Mouse (Mus musculus): Measurements from ENCODE around the gene Lrrc43. TPM values are rescaled to one million over a fixed set of nuclear protein-coding genes. Genes with fewer than 3 reads are reported as not detected.

Lrrc43 gene
- 0.55 and 0.66 TPM in 2 replicates for polyA plus RNA-seq (2015; fragmentation: Nextera tagmentation; extraction: Ambion mirVana)

DNA sequence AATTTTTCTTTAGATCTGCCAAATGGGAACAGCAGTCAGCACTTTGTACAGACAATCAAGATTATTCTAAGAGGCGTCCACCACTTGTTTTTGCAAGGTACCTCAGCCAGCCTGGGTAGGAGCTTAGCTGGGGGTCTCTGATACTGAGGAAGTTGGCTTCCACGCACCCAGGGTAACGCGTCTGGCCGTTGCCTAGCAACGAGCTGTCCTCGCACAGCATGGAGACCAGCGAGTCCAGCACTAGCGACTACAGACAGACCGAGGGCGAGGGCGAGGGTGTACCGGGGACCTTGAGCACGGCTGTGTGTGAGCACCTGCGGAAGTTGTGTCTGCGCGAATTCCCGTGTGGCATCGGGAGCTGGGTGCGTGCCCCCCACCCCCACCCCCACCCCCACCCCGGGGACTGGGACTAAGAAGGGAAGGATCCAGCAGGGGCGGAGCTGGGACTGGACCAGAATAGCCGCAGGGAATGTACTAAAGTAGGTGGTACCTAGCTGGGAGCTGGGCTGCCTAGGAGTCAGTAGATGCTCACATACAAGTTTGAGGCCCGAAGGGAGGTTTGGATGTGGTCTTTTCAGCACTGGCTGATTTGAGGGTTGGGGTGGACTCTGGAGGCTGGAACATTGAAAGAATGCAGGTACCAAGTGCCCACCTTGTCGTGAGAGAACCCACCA lies at the start of gene Lrrc43, which contains the start of gene Il31:
Lrrc43 (plus strand) TSS at position 194 of the 674 bp plus-strand sequence.
Il31 (minus strand) TSS at position 378 of the 674 bp plus-strand sequence.
- H3K4me1 ChIP-seq, result peaks cover 12% of the 10 kb centered on the region
- 7% methylated on average over 25 of the region's 25 CpGs for WGBS
- ATAC-seq (ENCODE audit: low FRiP score), result no peak
- H3K9me3 ChIP-seq (replicated peaks), result no peaks in the 10 kb centered on the region
- H3K27me3 ChIP-seq (replicated peaks), result 0 out of 2 replicates have a peak, but pooled peaks cover 7% of the 10 kb centered on the region
- no peaks in the 10 kb centered on the region for H3K36me3 ChIP-seq
- H3K4me2 ChIP-seq, result peak within 1 kb of the TSS; percentile 60
- H3K4me3 ChIP-seq (replicated peaks), result peak within 1 kb of the TSS; percentile 28
- no peak within 1 kb of the TSS for H3K27ac ChIP-seq (replicated peaks)
- no peak within 1 kb of the TSS; the same call in 1 of the 2 replicates for H3K9ac ChIP-seq (replicated peaks)

DNA sequence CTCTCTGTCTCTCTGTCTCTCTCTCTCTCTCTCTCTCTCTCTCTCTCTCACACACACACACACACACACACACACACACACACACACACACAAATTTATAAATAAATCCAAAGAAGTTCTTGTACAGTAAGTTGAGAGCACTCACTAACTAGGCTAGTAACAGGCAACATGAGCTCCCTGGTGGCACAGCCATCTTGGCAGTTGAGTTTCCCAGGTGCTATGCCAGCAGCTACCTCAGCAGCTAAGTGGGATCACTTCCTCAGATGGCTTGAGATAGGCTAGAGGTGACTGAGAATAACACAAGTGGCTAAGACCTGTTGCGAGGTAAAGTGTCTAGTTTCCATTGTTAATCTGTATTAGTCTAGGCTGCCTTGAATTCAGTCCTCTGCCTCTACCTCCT lies 49.8 kb upstream of the Lrrc43 start:
- 95% methylated on average over 1 of the region's 1 CpGs for WGBS
- no peak overlapping the region for H3K4me2 ChIP-seq

DNA sequence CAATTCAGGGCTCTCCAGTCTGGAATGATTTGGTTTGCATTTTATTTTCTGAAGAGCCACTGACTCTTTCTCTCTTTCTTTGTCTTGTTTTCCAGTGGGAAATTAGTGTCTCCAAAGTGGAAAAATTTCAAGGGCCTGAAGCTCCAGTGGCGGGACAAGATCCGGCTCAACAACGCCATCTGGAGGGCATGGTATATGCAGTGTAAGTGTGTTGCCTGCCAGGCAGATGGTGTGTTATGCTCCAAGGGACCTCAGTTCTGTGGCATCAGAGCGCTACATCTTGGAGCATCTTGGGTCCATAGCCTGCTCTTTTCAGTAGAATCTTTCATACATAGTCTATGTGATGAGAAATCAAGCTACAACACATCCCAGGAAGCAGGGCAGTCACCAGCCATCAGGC lies 49.2 kb upstream of the Lrrc43 start:
- H3K4me1 ChIP-seq, result peaks cover 20% of the 10 kb centered on the region
- no peak overlapping the region for H3K4me3 ChIP-seq (replicated peaks)
- no peaks in the 10 kb centered on the region for H3K9me3 ChIP-seq (replicated peaks)
- no peak overlapping the region for H3K4me2 ChIP-seq
- ATAC-seq (ENCODE audit: low FRiP score), result no peak
- H3K36me3 ChIP-seq, result peaks cover 23% of the 10 kb centered on the region
- H3K27me3 ChIP-seq (replicated peaks), result no peaks in the 10 kb centered on the region
- H3K9ac ChIP-seq (replicated peaks), result no peak overlapping the region
- WGBS, result 84% methylated on average over 4 of the region's 4 CpGs
- no peak overlapping the region for H3K27ac ChIP-seq (replicated peaks)

More for the DNA sequence above, 49.8 kb upstream of the Lrrc43 start:
- Histone ChIP-seq H3K4me3 (replicated peaks) (no peak overlapping the region), H3K9me3 (replicated peaks) (no peaks in the 10 kb centered on the region), H3K4me1 (peaks cover 17% of the 10 kb centered on the region), H3K27me3 (replicated peaks) (no peaks in the 10 kb centered on the region), H3K27ac (replicated peaks) (no peak overlapping the region), H3K9ac (replicated peaks) (no peak overlapping the region), H3K36me3 (peaks cover 23% of the 10 kb centered on the region)
- no peak for ATAC-seq (ENCODE audit: low FRiP score)

DNA sequence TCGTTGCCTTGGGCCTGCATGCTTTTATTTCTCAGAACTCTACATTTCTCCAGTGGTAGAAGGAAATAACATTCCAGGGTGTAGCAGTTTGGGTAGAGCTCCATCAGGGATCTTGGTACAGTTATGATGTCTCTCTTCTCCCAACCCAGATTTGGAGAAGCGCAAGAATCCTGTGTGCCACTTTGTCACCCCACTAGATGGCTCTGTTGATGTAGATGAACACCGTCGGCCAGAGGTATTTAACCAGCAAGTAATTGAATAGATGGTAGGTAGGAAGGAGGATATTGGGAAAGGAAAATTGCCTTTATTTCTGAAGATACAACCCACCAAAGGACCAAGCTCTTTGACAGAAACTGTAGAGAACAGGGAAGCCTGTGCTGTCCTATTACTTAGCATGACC lies 48.4 kb upstream of the Lrrc43 start:
- Histone ChIP-seq H3K36me3 (peaks cover 30% of the 10 kb centered on the region), H3K27ac (replicated peaks) (no peak overlapping the region), H3K4me3 (replicated peaks) (no peak overlapping the region), H3K27me3 (replicated peaks) (no peaks in the 10 kb centered on the region), H3K9ac (replicated peaks) (no peak overlapping the region), H3K4me2 (no peak overlapping the region), H3K9me3 (replicated peaks) (no peaks in the 10 kb centered on the region), H3K4me1 (peaks cover 19% of the 10 kb centered on the region)
- no peak for ATAC-seq (ENCODE audit: low FRiP score)
- 67% methylated on average over 4 of the region's 4 CpGs for WGBS

DNA sequence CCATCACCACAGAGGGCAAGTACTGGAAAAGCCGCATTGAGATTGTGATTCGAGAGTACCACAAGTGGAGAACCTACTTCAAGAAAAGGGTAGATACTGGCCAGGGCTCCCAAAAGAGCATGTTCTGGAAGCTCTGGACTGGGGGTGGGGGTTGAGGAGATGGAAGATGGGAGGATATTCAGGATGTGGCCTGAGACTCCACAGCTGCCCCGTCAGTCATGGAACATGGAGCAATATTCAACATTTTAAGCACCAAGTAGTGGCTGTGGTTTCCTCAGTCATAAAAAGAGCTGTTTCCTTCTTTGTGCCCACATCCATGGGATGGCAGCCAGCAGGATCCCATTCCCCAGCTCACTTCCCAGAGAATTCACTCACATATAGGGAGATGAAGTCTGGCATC lies 46.8 kb upstream of the Lrrc43 start:
- 95% methylated on average over 3 of the region's 3 CpGs for WGBS
- no peaks in the 10 kb centered on the region for H3K9me3 ChIP-seq (replicated peaks)
- 0 out of 2 replicates have a peak, but pooled peaks cover 4% of the 10 kb centered on the region for H3K4me1 ChIP-seq
- H3K27me3 ChIP-seq (replicated peaks), result no peaks in the 10 kb centered on the region
- H3K9ac ChIP-seq (replicated peaks), result no peak overlapping the region
- no peak for ATAC-seq (ENCODE audit: low FRiP score)
- H3K4me3 ChIP-seq (replicated peaks), result no peak overlapping the region
- H3K36me3 ChIP-seq, result peaks cover 42% of the 10 kb centered on the region
- no peak overlapping the region for H3K27ac ChIP-seq (replicated peaks)
- no peak overlapping the region for H3K4me2 ChIP-seq

DNA sequence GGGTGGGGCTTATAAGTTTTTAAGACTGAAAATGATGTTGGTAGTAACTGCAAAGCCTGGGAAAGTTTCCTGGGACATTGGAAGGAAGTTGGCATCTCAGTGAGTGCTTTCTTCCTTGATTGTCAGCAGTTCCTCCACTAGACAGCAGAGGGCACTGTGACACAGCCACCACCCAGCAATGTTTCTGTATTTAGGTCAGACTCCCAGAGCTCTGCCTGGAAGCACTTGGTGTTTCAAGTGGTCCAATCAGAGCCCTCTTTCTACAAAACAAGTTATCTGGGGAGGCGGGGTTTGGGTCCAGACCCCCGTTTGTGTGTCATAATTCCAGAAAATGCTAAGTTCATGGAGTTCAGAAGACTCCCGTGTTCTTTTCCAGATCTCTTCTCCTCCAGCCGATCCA lies 45.0 kb upstream of the Lrrc43 start:
- H3K4me3 ChIP-seq (replicated peaks), result no peak overlapping the region
- peaks cover 56% of the 10 kb centered on the region for H3K36me3 ChIP-seq
- no peak overlapping the region for H3K4me2 ChIP-seq
- H3K9ac ChIP-seq (replicated peaks), result no peak overlapping the region
- ATAC-seq (ENCODE audit: low FRiP score), result no peak
- 55% methylated on average over 4 of the region's 4 CpGs for WGBS
- H3K27ac ChIP-seq (replicated peaks), result no peak overlapping the region
- 0 out of 2 replicates have a peak, but pooled peaks cover 4% of the 10 kb centered on the region for H3K4me1 ChIP-seq
- H3K9me3 ChIP-seq (replicated peaks), result no peaks in the 10 kb centered on the region
- no peaks in the 10 kb centered on the region for H3K27me3 ChIP-seq (replicated peaks)

DNA sequence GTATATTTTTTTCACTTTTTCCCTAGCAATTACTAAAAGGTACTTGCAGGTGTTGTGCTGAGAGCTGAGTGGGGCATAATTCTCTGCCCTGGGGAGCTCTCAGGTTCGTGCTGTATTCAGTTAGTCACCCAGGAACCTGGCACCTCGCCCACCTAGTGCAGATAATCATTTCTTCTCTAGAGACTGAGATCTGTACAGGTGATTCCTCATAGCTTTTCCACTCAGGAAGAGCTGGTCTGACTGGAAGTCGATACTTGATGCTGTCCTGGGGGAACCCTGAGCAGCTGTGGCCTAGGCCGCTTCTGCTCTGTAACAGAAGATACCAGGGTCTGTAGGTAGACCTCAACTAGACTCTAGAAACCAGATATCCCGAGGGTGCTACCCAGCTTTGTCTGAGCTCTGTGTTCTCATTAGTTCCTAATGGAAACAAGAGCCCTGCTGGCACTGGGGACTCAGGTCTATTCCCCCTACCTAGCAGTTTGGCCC lies 44.2 kb upstream of the Lrrc43 start:
- Histone ChIP-seq H3K27me3 (replicated peaks) (no peaks in the 10 kb centered on the region), H3K9ac (replicated peaks) (no peak overlapping the region), H3K4me2 (no peak overlapping the region), H3K9me3 (replicated peaks) (no peaks in the 10 kb centered on the region), H3K36me3 (peaks cover 64% of the 10 kb centered on the region), H3K4me1 (0 out of 2 replicates have a peak, but pooled peaks cover 4% of the 10 kb centered on the region), H3K27ac (replicated peaks) (no peak overlapping the region), H3K4me3 (replicated peaks) (no peak overlapping the region)
- no peak for ATAC-seq (ENCODE audit: low FRiP score)
- WGBS, result 81% methylated on average over 5 of the region's 5 CpGs

DNA sequence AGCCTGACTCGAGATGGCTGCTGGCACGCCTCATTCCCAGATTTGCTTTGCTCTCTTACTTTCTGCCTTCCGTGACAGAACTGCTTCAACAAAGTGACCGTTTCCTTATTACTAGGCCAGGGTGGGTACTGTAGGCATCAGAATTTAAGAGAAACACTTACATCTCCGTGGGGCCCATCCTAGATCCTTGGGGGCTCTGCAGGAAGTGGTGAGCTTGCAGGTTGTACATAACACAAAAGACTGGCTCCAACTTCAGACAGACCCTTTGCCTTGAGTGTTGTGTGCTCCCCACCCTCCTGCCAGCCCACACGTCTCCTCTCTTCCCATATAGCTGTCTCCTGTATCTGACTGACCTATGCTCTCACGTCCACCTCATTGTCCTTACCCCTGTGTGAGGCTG lies 37.2 kb upstream of the Lrrc43 start:
- Histone ChIP-seq H3K4me2 (no peak overlapping the region), H3K4me1 (no peaks in the 10 kb centered on the region), H3K27me3 (replicated peaks) (no peaks in the 10 kb centered on the region), H3K36me3 (peaks cover 87% of the 10 kb centered on the region), H3K9ac (replicated peaks) (no peak overlapping the region), H3K27ac (replicated peaks) (no peak overlapping the region), H3K9me3 (replicated peaks) (no peaks in the 10 kb centered on the region), H3K4me3 (replicated peaks) (no peak overlapping the region)
- WGBS, result 96% methylated on average over 7 of the region's 7 CpGs
- no peak for ATAC-seq (ENCODE audit: low FRiP score)

DNA sequence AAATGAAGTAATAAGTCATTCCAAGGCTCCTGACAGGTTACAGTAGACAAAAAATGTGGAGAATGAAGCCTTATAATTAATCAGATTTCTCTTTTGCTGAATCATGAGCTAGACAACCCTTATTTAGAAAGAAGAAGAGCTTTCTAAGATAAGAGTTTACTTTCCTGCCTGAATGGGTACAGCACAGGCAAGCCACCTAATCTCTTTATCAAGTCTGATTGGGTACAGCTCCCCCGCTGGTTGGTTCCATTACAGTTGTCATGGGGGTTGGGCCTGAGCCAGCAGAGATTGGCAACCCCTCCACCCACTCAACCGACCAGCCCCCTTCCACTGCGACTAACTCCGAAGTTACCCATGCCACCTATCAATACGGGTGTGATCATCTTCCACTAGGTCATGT lies 27.7 kb upstream of the Lrrc43 start:
- Histone ChIP-seq H3K27me3 (replicated peaks) (no peaks in the 10 kb centered on the region), H3K9ac (replicated peaks) (no peak overlapping the region), H3K4me2 (no peak overlapping the region), H3K4me3 (replicated peaks) (no peak overlapping the region), H3K36me3 (peaks cover 18% of the 10 kb centered on the region), H3K27ac (replicated peaks) (no peak overlapping the region), H3K9me3 (replicated peaks) (no peaks in the 10 kb centered on the region), H3K4me1 (no peaks in the 10 kb centered on the region)
- WGBS, result 71% methylated on average over 5 of the region's 5 CpGs
- no peak for ATAC-seq (ENCODE audit: low FRiP score)

DNA sequence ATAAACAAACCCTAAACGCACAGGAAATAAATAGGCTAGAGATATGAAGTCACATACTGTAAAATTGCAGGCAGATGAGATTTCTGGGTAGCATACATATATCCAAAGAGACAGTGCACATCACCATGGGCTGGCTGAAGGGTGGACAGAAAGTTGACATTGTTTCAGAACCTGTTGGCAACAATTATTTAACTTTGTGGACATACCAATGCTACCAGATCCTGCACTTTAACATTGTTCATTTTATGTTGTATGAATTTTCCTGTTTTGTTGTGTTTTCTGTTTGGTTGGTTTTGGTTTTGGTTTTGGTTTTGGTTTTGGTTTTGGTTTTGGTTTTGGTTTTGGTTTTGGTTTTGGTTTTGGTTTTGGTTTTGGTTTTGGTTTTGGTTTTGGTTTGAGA lies 24.5 kb upstream of the Lrrc43 start:
- Histone ChIP-seq H3K4me3 (replicated peaks) (no peak overlapping the region), H3K36me3 (no peaks in the 10 kb centered on the region), H3K27me3 (replicated peaks) (no peaks in the 10 kb centered on the region), H3K4me1 (no peaks in the 10 kb centered on the region), H3K4me2 (no peak overlapping the region), H3K9me3 (replicated peaks) (no peaks in the 10 kb centered on the region), H3K27ac (replicated peaks) (no peak overlapping the region), H3K9ac (replicated peaks) (no peak overlapping the region)
- WGBS, result 97% methylated on average over 1 of the region's 1 CpGs
- ATAC-seq (ENCODE audit: low FRiP score), result no peak

DNA sequence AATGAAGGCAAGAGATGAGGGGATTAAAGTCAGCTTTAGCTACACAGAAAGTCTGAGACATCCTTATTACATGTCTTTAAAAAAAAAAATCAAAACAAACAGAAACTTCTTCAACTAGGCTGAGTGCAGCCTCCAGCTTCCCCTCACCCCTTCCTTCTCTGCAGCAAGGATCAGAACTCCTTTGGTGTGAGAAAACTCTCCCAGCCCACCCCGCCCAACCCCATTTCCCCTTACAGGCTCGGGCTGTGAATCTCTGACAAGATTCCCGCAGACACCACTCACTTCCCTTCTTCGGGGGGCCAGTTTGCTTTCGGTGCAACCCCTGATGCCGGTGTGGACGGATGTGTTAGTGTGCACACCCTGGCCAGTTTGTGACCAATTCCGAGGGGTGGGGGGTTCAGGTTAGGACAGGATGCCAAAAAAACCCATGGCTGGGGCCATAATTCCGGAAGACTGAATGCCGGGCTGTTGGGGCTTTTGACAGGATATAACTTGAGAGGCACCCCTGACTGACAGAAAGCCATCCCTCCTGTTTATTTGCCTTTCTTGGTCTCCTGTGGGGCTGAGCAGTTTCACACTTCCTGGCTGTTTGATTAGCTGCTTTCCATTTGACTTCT lies 18.2 kb upstream of the Lrrc43 start:
- no peaks in the 10 kb centered on the region for H3K4me1 ChIP-seq
- no peak overlapping the region for H3K4me3 ChIP-seq (replicated peaks)
- WGBS, result 61% methylated on average over 10 of the region's 10 CpGs
- H3K9ac ChIP-seq (replicated peaks), result no peak overlapping the region
- no peaks in the 10 kb centered on the region for H3K27me3 ChIP-seq (replicated peaks)
- no peaks in the 10 kb centered on the region for H3K9me3 ChIP-seq (replicated peaks)
- H3K4me2 ChIP-seq, result peak overlapping the region; percentile 36
- H3K36me3 ChIP-seq, result no peaks in the 10 kb centered on the region
- H3K27ac ChIP-seq (replicated peaks), result no peak overlapping the region
- ATAC-seq (ENCODE audit: low FRiP score), result no peak

DNA sequence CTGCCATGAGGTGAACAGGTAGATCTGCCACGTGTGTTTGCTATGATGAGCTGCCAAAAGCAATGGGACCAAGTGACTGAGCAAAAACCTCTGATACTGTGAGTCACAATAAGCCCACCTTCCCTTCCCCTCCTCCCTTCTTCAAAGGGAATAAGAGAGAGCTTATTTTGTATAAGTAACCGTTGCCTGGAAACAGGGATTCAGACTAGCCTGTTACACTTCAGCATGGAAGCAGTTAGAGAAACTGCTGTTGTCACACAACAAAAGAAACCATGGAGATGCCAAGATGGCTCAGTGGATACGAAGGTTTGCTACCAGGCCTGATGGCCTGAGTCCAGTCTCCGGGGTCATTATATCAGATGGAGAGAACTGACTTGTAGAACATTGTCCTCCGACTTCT lies 15.3 kb upstream of the Lrrc43 start:
- 51% methylated on average over 5 of the region's 5 CpGs for WGBS
- H3K27me3 ChIP-seq (replicated peaks), result no peaks in the 10 kb centered on the region
- no peak overlapping the region for H3K4me2 ChIP-seq
- H3K4me3 ChIP-seq (replicated peaks), result no peak overlapping the region
- no peaks in the 10 kb centered on the region for H3K36me3 ChIP-seq
- no peak for ATAC-seq (ENCODE audit: low FRiP score)
- H3K4me1 ChIP-seq, result no peaks in the 10 kb centered on the region
- H3K27ac ChIP-seq (replicated peaks), result no peak overlapping the region
- H3K9ac ChIP-seq (replicated peaks), result no peak overlapping the region
- no peaks in the 10 kb centered on the region for H3K9me3 ChIP-seq (replicated peaks)

Data from neural tube, embryonic 15.5 days (tissue).